ENCODE assay signal across 20 mouse cellular contexts in genomic region chr11:4576090-4576732, GRCm38 (mm10). TPM values are rescaled to one million over a fixed set of nuclear protein-coding genes. Genes with fewer than 3 reads are reported as not detected.
"Had no signal": no experiment of that assay in that cellular context is flagged by ENCODE, and none has a peak within 500 bp of the region (broad histone marks: within the 10 kb centered on the region; RNA-seq: fewer than 3 reads in every experiment).

No protein-coding gene starts in this region.

RNA-seq across cellular contexts. Expression of gene Gm11032, which starts 43.7 kb away (rescaled TPM):
- total RNA-seq: layer of hippocampus, adult 8-10 months; layer of hippocampus, postnatal 10 days; layer of hippocampus, postnatal 36 days; left cerebral cortex, adult 2 months; left cerebral cortex, postnatal 10 days; left cerebral cortex, postnatal 36 days; monocyte, adult 5-6 weeks; neutrophil, adult 5-6 weeks had no signal
- polyA plus RNA-seq: kidney, embryonic 15.5 days; limb, embryonic 11.5 days; limb, embryonic 14.5 days; lung, embryonic 15.5 days; midbrain, embryonic 10.5 days; midbrain, embryonic 13.5 days; midbrain, embryonic 16.5 days; myocyte; neural tube, embryonic 13.5 days; spleen, adult 2 months; stomach, postnatal 0 days; thymus, adult 2 months had no signal
